Mouse (Mus musculus) thymus, postnatal 36 days (tissue): ENCODE data around the gene Epha1.

Experiments used
- DNase-seq, 2 experiments: peaks; one replicate each; pipeline ENCODE4 v3.0.0; 2022; ENCODE audit warnings: mixed read lengths in 2 of 2

The Epha1 gene

DNA sequence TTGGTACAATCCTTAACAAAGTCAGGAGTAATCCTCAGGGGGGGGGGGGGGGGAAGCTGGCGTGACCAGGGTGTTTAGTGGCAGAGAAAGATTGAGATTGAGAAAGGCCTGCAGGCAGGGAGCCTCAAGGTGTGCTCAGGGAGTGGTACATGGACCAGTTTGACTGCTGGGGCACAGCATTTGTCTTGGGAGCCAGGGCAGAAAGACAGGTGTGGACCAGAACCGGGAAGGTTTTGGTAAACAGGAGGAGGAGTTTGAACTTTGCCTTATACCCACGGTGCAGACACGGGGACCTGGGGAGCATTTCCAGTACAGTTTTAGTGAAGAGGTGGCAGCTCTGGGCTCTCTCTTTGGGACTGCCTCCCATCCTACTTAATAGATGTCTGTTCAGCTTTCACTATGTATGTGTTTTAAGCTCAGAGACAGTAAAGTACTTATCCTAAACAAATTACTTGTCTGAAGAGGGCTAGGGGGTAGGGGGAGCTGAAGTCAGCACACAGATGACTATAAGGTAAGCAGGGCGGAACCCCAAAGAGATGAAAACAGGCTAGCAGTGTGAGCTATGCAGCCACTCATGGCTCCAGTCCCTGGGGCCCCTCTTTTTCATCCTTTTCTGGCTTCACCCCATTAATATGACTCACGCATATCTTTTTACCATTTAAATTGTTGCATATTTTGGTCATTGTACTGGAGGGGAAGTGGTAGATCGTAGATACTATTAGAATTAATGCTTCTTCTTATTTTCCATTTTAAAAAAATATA is 782 bp upstream of the Epha1 start:
- no peak for DNase-seq

DNA sequence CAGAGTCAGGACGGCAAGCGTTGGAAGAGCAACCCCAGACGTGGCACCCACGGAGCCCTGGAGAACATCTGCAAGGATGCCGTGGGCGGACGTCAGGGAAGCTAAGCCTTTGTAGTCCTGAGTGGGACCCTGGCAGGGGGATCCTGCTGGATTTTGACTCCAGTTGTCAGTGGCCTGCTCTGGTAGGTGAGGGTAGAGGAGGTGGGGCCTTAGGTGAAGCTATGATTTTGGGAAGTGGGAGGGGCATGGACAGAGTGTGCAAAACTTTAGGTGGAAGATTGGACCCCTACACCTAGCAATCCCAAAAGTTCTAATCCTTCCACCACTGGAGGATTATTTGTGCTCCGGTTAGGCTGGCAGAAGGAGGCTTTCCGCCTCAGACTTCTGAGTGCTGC is 650 bp downstream of the Epha1 start:
- no peak for DNase-seq

DNA sequence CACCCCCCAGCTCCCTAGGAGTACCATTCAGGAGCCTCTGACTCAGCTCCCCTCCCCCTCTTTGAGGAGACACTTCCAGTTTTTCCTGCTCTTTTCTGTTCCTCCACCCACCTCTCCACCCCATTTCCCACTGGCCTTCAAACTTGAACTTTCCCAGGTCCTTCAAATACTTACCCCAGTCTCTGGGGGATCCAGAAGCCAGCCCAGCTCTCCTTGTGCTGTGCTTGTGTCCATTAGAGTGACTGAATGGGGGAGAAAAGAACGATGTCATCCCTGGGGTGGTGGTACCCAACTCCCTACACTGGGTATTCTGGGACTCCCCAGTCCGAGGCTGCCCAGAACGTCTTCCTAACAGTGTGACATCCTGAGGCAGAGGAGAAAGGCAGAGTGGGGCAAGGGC is 1.1 kb downstream of the Epha1 start:
- no peak for DNase-seq

DNA sequence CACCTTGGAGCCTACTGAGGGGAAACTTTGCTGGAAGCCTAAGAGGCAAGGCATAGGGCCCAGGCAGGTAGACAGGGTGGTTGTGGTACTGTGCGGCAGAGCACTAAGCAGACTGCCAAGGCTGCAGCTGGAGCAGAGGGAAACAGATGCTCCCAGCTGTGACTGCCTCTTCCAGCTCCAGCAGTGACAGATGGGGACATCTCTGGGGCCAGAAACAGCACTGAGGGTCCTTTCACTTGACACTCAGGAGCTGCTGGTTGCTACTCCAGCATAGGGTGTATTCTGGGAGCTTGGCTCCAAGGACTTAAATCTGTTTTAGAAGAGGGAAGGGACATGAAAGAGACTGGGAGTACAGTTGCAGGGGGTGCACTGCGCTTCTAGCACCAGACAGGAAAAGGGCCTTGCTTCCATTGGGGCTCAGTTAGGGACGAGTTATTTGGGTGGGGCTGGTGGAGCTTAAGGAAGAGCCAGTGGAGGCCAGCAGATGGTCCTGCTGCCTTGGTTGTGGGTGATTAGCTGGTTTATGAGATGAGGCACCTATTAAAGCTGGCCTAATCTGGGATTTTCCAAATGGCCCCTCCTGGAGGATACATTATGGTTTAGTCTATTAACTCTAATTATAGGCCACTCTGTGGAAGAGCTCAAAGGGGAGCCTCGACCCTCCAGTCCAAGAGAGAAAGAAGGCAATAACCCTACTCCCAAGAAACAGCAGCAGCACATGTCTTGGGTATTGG is 2.3 kb downstream of the Epha1 start:
- DNase-seq: no peak

GRCm38 (mm10) chr6:42369870-42370269 is 3.2 kb downstream of the Epha1 start:
- DNase-seq: no peak

DNA sequence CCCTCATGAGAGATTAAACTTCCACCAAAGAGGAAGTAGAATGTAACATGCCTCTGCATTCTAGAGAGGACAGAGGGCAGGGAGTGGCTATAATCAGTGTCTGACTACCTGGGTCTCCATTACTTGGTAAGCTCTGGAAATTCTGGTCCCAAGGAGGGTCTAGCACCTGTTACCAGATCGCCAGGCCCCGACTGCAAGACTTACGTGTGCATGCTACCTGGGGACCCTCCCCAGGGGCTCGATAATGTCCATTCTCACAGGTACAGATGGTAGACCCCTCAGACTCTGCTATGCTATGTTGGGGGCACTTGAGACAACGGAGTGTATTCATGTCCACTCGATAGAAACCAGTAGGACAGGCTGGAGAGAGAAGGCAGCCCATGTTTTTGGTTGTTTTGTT is 7.9 kb downstream of the Epha1 start:
- no peak for DNase-seq

DNA sequence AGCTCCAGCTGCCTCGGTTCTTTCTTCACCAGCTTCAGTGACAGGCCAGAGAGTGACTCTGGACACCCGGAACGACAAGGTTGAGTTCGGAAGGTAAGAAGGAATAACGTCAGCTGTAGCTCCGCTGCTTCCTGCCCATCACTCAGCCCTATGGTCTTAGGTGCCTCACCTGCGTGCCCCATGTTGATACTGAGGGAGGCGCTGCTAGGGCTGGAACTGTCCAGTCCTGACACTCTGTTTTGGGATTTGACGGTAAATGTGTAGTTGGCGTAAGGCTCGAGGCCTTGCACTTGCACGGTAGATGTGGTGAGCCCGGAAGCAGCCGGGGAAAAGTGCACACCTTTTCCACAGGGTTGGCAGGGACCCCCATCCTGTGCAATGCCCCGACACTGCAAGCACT is 8.5 kb downstream of the Epha1 start:
- DNase-seq: no peak

DNA sequence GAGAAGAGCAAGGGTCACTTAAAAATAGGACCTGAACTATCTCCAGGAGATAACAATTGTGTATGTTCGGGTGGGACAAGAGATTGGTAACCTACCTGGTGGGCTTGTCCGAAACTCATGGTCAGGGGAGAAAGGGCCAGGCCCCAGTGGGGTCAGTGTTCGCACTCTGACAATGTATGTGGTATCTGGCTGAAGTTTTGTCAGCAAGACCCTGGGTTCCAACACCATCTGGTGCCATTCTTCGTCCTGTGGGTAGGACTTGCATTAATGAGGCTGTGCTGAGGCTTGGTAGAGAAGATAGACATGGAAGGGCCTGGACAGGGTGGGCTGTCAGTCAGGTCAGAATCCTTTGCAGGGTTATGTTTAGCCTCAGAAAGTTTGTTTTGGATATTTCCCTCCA is 9.0 kb downstream of the Epha1 start:
- no peak for DNase-seq

DNA sequence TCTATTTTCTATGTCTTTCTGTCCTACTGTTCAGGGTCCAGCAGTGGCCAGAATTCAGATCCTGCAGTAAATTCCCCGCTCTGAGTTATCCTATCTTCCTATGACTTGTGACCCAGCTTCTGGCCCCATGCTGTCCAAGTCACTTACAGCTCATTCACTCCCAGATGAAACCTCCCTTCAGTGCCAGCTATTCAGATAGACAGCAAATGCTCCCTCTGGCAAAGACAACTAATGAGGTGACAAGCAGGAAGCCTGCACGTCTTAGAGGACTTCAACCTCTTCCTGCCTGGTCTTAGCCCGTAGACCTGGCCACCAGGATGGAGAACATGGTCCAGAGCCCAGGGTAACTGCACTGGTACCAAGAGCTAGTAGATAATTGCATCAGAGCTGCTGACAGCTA is 10.1 kb downstream of the Epha1 start:
- no peak for DNase-seq

GRCm38 (mm10) chr6:42362497-42362896 is 10.6 kb downstream of the Epha1 start:
- DNase-seq: no peak

GRCm38 (mm10) chr6:42362074-42362473 is 11.0 kb downstream of the Epha1 start:
- DNase-seq: no peak

- DNase-seq: no peak
These were observed 11.8 kb downstream of the Epha1 start for GRCm38 (mm10) chr6:42361041-42361895.

DNA sequence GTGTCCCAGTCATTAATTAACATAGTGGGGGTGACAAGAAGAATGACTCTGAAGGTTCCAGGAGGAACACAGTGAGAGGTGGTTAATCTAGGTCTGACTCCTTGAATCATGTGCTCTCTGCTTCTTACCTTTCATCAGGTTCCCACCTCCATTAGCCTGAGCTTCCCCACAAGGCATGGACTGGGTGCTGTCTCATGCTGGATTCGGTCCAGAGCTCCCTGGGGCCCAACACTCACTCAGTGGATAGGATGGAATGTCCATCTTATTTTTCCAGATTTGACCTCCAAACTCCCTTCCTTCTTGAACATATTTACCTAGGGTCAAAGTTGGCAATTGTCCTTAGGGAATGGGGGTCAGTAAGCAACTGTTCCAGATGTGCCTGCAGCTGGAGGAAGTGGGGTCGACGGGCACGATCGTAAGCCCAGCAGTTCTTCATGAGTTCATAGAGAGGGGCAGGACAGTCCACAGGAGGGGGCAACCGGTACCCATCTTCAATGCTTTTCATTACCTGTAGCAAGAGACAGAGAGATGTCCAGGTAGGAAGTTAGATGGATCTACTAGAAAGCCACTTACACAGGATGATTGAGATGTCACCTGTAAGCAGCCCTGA is 12.7 kb downstream of the Epha1 start:
- no peak for DNase-seq

DNA sequence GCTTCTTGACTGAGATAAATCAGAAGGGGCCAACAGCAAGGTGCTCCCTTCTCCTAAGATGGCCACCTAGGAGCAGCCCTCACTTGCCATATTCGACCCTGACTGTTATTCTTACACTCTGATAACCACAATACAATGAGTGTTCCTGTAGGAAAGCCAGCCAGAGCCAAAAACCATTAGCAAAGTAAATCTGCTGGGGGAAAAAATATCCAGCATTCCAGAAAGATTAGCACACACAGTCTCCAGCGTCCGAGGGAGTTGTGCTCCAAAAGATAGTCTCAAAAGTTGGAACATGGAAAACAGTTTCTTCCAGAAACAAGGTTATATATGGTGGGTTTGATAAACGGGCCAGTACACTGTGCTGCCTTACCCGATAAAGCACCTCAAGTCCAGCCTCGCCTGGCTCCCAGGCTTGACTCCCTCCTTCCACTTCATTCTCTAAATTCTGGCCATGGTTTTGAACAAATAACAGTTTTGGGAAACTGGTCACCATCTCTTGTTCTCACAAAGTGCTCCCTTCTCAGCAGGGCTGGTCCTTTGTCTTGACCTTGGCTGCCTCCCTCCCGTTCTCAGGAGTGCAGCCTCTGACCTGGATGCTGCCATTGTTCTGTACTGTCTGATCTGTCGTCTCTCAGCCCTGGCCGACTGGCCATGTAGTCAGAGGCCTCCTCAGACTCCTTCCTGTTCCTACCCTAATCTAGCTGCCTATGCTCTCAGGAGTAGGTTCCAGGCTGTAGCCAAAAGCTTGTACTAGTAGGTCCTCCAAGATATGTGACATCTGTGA is 13.5 kb downstream of the Epha1 start:
- DNase-seq: no peak

GRCm38 (mm10) chr6:42358901-42359300 is 14.2 kb downstream of the Epha1 start:
- DNase-seq: no peak

DNA sequence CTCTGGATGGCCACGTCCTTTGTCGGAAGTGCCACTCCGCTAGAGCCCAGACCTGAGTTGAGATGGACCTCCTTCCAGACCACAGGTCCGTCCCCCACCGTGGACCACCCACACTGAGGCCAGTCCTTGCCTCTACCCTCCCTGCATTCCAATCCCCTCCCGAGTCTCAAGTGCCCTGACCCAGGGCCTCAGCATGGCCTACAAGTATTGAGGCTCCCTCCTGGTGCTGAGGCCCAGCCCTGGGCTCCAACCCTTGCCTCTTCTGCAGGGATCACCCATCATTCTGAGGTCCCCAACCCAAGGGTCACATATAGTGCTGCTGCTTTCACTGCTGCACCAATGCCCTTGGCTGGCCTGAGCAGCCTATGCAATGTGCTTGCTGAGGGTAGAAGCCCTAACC is 15.2 kb downstream of the Epha1 start:
- DNase-seq: no peak

DNA sequence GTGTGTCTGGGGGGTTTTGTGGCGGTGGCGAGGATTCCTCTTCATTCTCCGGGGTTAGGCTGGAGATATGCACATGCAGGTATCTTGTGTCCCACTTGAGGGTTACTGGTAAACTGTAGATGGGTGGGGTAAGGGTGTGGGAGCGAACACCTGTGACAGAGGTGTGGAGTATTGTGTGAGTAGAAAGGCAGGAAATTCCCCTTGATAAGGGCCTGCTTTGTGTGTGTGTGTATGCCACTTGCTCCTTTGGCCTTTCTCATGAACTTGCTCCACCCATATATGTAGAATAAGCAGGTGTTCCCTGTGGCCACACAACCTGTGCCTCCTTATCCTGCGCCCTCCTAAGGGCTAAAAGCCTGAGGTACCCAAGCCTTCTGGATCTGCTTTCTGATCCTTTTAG is 16.2 kb downstream of the Epha1 start:
- no peak for DNase-seq

DNA sequence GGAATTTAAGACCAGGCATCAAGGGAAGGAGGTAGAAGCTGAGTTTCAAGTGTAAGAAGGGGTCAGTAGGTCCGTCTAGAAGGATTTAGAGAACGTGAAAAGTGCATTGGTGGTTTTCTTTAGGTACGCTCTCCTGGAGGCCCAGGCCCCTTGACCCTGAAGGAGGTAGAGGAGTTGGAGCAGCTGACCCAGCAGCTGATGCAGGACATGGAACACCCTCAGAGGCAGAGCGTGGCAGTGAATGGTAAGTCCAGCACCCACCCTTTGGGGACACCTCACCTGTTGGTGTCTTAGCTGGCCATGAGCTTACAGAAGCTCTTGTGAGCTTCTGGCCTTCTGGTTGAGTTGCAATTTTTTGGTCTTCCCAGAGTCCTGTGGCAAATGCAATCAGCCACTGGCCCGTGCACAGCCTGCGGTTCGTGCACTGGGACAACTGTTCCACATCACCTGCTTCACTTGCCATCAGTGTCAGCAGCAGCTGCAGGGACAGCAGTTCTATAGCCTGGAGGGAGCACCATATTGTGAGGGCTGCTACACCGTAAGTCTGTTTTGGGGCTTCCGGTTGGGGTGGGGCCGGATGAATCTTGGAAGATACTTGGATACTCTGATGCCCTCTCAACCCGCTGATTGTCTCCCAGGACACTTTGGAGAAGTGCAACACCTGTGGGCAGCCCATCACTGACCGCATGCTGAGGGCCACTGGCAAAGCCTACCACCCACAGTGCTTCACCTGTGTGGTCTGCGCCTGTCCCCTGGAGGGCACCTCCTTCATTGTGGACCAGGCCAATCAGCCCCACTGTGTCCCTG is 17.1 kb downstream of the Epha1 start:
- DNase-seq: no peak

- no peak for DNase-seq
These were observed 17.7 kb downstream of the Epha1 start for GRCm38 (mm10) chr6:42355366-42355765.

DNA sequence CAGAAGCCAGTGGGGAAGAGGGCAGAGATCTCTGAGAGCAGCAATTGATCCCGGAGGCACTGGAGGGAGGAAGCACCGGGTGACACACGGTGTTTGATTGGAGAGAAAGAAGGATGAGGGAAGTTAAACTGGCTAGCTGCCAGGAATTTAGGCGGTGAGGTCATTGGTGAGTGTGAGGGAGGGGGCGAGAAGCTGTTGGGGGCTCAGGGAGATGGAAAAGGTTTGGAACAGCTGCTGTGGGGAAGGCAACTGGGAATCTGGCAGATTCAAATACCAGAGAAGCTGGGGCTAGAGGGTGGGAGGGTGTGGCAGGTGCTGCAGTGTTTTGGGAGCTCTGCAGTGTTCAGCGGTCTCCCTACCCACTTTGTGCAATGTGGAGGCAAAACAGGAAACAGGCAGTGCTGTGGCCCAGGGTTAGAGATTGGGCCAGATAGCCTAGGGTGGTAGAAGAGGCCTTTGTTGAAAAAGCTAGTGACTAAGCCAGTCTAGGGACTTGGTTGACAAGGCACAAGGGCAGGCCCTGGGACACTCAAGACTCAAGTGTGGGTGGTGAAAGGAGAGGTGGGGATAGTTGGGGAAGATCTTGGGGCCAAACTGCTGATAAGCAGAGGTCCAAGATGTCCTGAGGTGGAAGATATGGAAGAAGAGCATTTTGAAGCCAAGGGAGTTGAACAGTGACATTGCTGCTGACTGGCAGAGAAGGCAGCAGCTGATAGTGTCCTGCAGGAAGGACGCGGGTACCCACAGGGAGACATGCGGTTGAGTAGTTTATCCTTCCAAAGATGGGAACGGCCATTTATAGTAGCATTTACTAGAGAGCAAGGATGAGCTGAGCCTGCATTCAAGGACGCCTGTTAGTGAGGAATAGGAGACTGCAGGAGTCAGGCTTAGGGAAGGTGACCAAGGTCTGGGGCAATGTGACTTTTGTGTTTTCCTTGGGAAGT is 18.7 kb downstream of the Epha1 start:
- peak in 1 of 2 experiments; percentile 14 for DNase-seq
